In the genomic region with DNA sequence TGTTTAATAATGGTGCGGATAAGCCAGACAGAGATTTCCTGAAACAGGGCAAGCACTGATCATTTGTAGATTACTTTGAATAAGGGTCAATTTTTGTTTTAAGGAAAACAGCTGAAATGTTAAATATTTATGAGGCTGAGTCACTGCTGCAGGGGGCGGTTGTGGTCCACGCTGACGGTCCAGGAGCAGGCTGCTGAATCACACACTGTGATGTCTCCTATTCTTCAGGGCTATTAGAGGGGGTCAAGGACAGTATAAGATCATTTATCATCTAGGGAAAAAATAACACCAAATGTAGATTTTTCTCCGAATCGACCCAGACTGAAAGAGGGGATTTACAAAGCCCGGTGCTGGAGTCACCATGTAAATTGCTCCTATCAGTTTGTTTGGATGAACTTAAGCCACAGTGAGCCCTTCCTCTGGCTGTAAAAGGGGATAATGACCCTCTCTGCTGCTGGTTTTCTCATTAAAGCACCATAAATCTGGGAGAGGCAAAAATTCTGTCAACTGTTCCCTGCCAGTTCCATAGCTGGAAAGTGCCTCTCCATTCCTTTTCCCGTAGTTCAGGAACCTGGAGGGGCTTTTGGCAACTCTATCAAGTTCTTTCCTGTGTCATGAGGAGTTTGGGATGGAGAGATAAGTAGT, we compare ENCODE assay signal across 18 mouse cellular contexts.
A peak's percentile ranks its signal among the peaks of the same experiment; 100 is the strongest.
DNase-seq lines count a peak whose midpoint lies in the region; ATAC-seq and TF ChIP-seq lines count a peak whose summit lies in the region.
"Had no signal": no experiment of that assay in that cellular context is flagged by ENCODE, and none has a peak within 500 bp of the region (broad histone marks: within the 10 kb centered on the region; RNA-seq: fewer than 3 reads in every experiment).

No protein-coding gene starts in this region.

- H3K4me2 ChIP-seq in hindbrain, embryonic 13.5 days: no peak overlapping the region
- H3K4me2 ChIP-seq in hindbrain, embryonic 12.5 days (replicated peaks): no peak overlapping the region
- H3K4me2 ChIP-seq in lung, embryonic 14.5 days: no peak overlapping the region
- H3K4me2 ChIP-seq: forebrain, embryonic 12.5 days; heart, embryonic 15.5 days; hindbrain, embryonic 15.5 days; liver, embryonic 12.5 days; neural tube, embryonic 15.5 days had no signal

- peak; percentile 12; the same call in 1 of the 2 replicates for TF ChIP-seq CTCF in lung, embryonic 14.5 days (IDR thresholded peaks at IDR 0.05; ENCODE audit: low read depth)

- DNase-seq in lung, embryonic 14.5 days: peak; percentile 8
- no peak for DNase-seq in lung, postnatal 4 days
- peak; percentile 56 for DNase-seq in adrenal gland, postnatal 14 days
- peak; percentile 16 for DNase-seq in forelimb bud, embryonic 11.5 days (ENCODE audit: low read depth, low spot score)
- no peak for DNase-seq in liver
- DNase-seq in cerebellum, adult 11-12 months: no peak
- DNase-seq: B cell, adult 2 months; cerebellum, adult 11 months; left cerebral cortex, postnatal 4 days; right cerebral cortex, postnatal 14 days; thymus, postnatal 4 days had no signal

- 37% methylated on average over 8 of the region's 8 CpGs for WGBS in hindbrain, embryonic 13.5 days
- 45% methylated on average over 8 of the region's 8 CpGs for WGBS in hindbrain, embryonic 12.5 days
- WGBS in lung, embryonic 14.5 days: 29% methylated on average over 8 of the region's 8 CpGs

- no peaks in the 10 kb centered on the region for H3K36me3 ChIP-seq in hindbrain, embryonic 13.5 days
- H3K36me3 ChIP-seq in hindbrain, embryonic 12.5 days: no peaks in the 10 kb centered on the region
- no peaks in the 10 kb centered on the region for H3K36me3 ChIP-seq in lung, embryonic 14.5 days (ENCODE audit: insufficient read depth)
- H3K36me3 ChIP-seq: forebrain, embryonic 12.5 days; heart, embryonic 15.5 days; hindbrain, embryonic 15.5 days; liver, embryonic 12.5 days; neural tube, embryonic 15.5 days had no signal

- 0 out of 2 replicates have a peak overlapping the region, but pooled peaks have one; percentile 11 for H3K9ac ChIP-seq in hindbrain, embryonic 13.5 days
- no peak overlapping the region for H3K9ac ChIP-seq in hindbrain, embryonic 12.5 days
- no peak overlapping the region for H3K9ac ChIP-seq in lung, embryonic 14.5 days
- H3K9ac ChIP-seq: forebrain, embryonic 12.5 days; heart, embryonic 15.5 days; hindbrain, embryonic 15.5 days; liver, embryonic 12.5 days; neural tube, embryonic 15.5 days had no signal

- peak overlapping the region; percentile 20; the same call in 1 of the 2 replicates for H3K27ac ChIP-seq in hindbrain, embryonic 13.5 days
- no peak overlapping the region for H3K27ac ChIP-seq in hindbrain, embryonic 12.5 days
- H3K27ac ChIP-seq in lung, embryonic 14.5 days (ENCODE audit: low read depth): no peak overlapping the region
- H3K27ac ChIP-seq: forebrain, embryonic 12.5 days; heart, embryonic 15.5 days; hindbrain, embryonic 15.5 days; liver, embryonic 12.5 days; neural tube, embryonic 15.5 days had no signal

- H3K27me3 ChIP-seq in hindbrain, embryonic 13.5 days: 0 out of 2 replicates have a peak, but pooled peaks cover 3% of the 10 kb centered on the region
- H3K27me3 ChIP-seq in hindbrain, embryonic 12.5 days: no peaks in the 10 kb centered on the region
- H3K27me3 ChIP-seq in lung, embryonic 14.5 days (ENCODE audit: insufficient read depth, low read length): no peaks in the 10 kb centered on the region
- H3K27me3 ChIP-seq: forebrain, embryonic 12.5 days; heart, embryonic 15.5 days; hindbrain, embryonic 15.5 days; liver, embryonic 12.5 days; neural tube, embryonic 15.5 days had no signal

- H3K9me3 ChIP-seq in hindbrain, embryonic 13.5 days: no peaks in the 10 kb centered on the region
- no peaks in the 10 kb centered on the region for H3K9me3 ChIP-seq in hindbrain, embryonic 12.5 days (replicated peaks)
- no peaks in the 10 kb centered on the region for H3K9me3 ChIP-seq in lung, embryonic 14.5 days (ENCODE audit: low read depth, low read length)
- H3K9me3 ChIP-seq: forebrain, embryonic 12.5 days; heart, embryonic 15.5 days; hindbrain, embryonic 15.5 days; liver, embryonic 12.5 days; neural tube, embryonic 15.5 days had no signal

- ATAC-seq in hindbrain, embryonic 13.5 days (ENCODE audit: low FRiP score): no peak
- no peak for ATAC-seq in hindbrain, embryonic 12.5 days (ENCODE audit: low FRiP score)
- ATAC-seq in lung, embryonic 14.5 days (ENCODE audit: insufficient read depth): no peak
- ATAC-seq: liver, embryonic 12.5 days had no signal

- H3K4me3 ChIP-seq in hindbrain, embryonic 13.5 days: no peak overlapping the region
- H3K4me3 ChIP-seq in hindbrain, embryonic 12.5 days: no peak overlapping the region
- H3K4me3 ChIP-seq in lung, embryonic 14.5 days (ENCODE audit: low read depth, low read length): no peak overlapping the region
- H3K4me3 ChIP-seq: forebrain, embryonic 12.5 days; heart, embryonic 15.5 days; hindbrain, embryonic 15.5 days; liver, embryonic 12.5 days; neural tube, embryonic 15.5 days had no signal

- peaks cover 14% of the 10 kb centered on the region for H3K4me1 ChIP-seq in hindbrain, embryonic 13.5 days (replicated peaks)
- 0 out of 2 replicates have a peak, but pooled peaks cover 11% of the 10 kb centered on the region for H3K4me1 ChIP-seq in hindbrain, embryonic 12.5 days
- H3K4me1 ChIP-seq in lung, embryonic 14.5 days (ENCODE audit: insufficient read depth): no peaks in the 10 kb centered on the region
- H3K4me1 ChIP-seq: heart, embryonic 15.5 days; liver, embryonic 12.5 days had no signal

Comparison
In these comparisons a context has a peak if more than half of its experiments do, and no peak if none do; other contexts are left out.
1. DNase-seq: peak in lung, embryonic 14.5 days (single experiment), adrenal gland, postnatal 14 days (single experiment) and forelimb bud, embryonic 11.5 days (single experiment); none in lung, postnatal 4 days (0 of 2), liver (single experiment) and cerebellum, adult 11-12 months (single experiment).